Mouse (Mus musculus) liver, embryonic 14.5 days (tissue): ENCODE measurements at regions not wholly inside any gene's neighbourhood (a gene's known extent, or its start where the extent isn't known, plus 50 kb on each side); places are given as distances from the start of the nearest gene placed in this dataset.

Experiments
- CTCF ChIP-seq: IDR thresholded peaks from 2 replicates; pipeline ENCODE4 v1.5.1; 2016; ENCODE audit warnings: antibody characterized with exemption, low read depth, control low read depth
- EP300 ChIP-seq: IDR thresholded peaks from 2 replicates; pipeline ENCODE4 v1.6.1; 2016; ENCODE audit warnings: antibody characterized with exemption, low read depth

GRCm38 (mm10) chr17:10149682-10150402, 169.8 kb downstream of the Qk start:
- no peak for TF ChIP-seq EP300
- TF ChIP-seq CTCF, result no peak
